ENCODE assay signal across 8 mouse cellular contexts in genomic region chr14:36863877-36864489, GRCm38 (mm10).
DNase-seq lines count a peak whose midpoint lies in the region; ATAC-seq and TF ChIP-seq lines count a peak whose summit lies in the region.

No protein-coding gene starts in this region.

- H3K27ac ChIP-seq in embryonic facial prominence, embryonic 11.5 days (replicated peaks; ENCODE audit: low read depth, low read length): no peak overlapping the region
- H3K27ac ChIP-seq in kidney, adult 2 months (ENCODE audit: insufficient read depth, low read depth, low read length): no peak overlapping the region
- H3K27ac ChIP-seq in limb, embryonic 11.5 days (replicated peaks; ENCODE audit: low read depth, low read length): no peak overlapping the region
- no peak overlapping the region for H3K27ac ChIP-seq in midbrain, embryonic 13.5 days
- H3K27ac ChIP-seq in small intestine, adult 2 months (ENCODE audit: insufficient read depth, low read depth, low read length): no peak overlapping the region

- no peaks in the 10 kb centered on the region for H3K4me1 ChIP-seq in embryonic facial prominence, embryonic 11.5 days (ENCODE audit: control insufficient read depth, insufficient read depth, low read length)
- H3K4me1 ChIP-seq in kidney, adult 2 months (ENCODE audit: control insufficient read depth, insufficient read depth, low read length): no peaks in the 10 kb centered on the region
- H3K4me1 ChIP-seq in limb, embryonic 11.5 days (ENCODE audit: control insufficient read depth, insufficient read depth, low read length): no peaks in the 10 kb centered on the region
- H3K4me1 ChIP-seq in midbrain, embryonic 13.5 days (replicated peaks): peaks cover 6% of the 10 kb centered on the region
- no peaks in the 10 kb centered on the region for H3K4me1 ChIP-seq in small intestine, adult 2 months (ENCODE audit: control insufficient read depth, insufficient read depth, insufficient read length, low read length)

- H3K4me3 ChIP-seq in embryonic facial prominence, embryonic 11.5 days (ENCODE audit: low read depth, low read length): no peak overlapping the region
- peak overlapping the region; percentile 35; the same call in 1 of the 2 replicates for H3K4me3 ChIP-seq in kidney, adult 2 months (ENCODE audit: insufficient read depth, low read depth, low read length)
- H3K4me3 ChIP-seq in limb, embryonic 11.5 days (ENCODE audit: low read depth, low read length): no peak overlapping the region
- no peak overlapping the region for H3K4me3 ChIP-seq in midbrain, embryonic 13.5 days (replicated peaks)
- H3K4me3 ChIP-seq in small intestine, adult 2 months (ENCODE audit: low read depth, low read length): peak overlapping the region; percentile 48

- peak; percentile 91 for TF ChIP-seq CTCF in kidney, adult 2 months (conservative IDR thresholded peaks at IDR 0.05; ENCODE audit: insufficient read depth, insufficient read length, low read depth, low read length)
- peak; percentile 92; the same call in 1 of the 2 replicates for TF ChIP-seq CTCF in small intestine, adult 2 months (IDR thresholded peaks at IDR 0.05; ENCODE audit: extremely low read depth, insufficient read length, insufficient replicate concordance, low read depth, low read length)

- peak; percentile 83 for DNase-seq in 3134 (ENCODE audit: extremely low read depth, insufficient read length, low spot score)
- peak; percentile 87 for DNase-seq in adrenal gland, postnatal 25 days
- DNase-seq in embryonic facial prominence, embryonic 11.5 days (ENCODE audit: low spot score): peak; percentile 86
- DNase-seq in heart, adult 18-20 months: peak; percentile 82 to 97
- DNase-seq in kidney, adult 2 months: peak; percentile 89
- peak; percentile 93 for DNase-seq in limb, embryonic 11.5 days (ENCODE audit: low spot score)

- ATAC-seq in embryonic facial prominence, embryonic 11.5 days (replicated peaks; ENCODE audit: insufficient number of reproducible peaks, low FRiP score, low TSS enrichment, low read depth): no peak
- no peak for ATAC-seq in limb, embryonic 11.5 days (ENCODE audit: insufficient number of reproducible peaks, low FRiP score, low TSS enrichment, low read depth)
- peak; percentile 37 for ATAC-seq in midbrain, embryonic 13.5 days

- H3K27me3 ChIP-seq in embryonic facial prominence, embryonic 11.5 days (ENCODE audit: control insufficient read depth, insufficient read depth, low read length): no peaks in the 10 kb centered on the region
- H3K27me3 ChIP-seq in kidney, adult 2 months (replicated peaks; ENCODE audit: control insufficient read depth, insufficient read depth, low read length): no peaks in the 10 kb centered on the region
- H3K27me3 ChIP-seq in limb, embryonic 11.5 days (ENCODE audit: control insufficient read depth, insufficient read depth, low read length): no peaks in the 10 kb centered on the region
- no peaks in the 10 kb centered on the region for H3K27me3 ChIP-seq in midbrain, embryonic 13.5 days
- H3K27me3 ChIP-seq in small intestine, adult 2 months (ENCODE audit: control insufficient read depth, insufficient read depth, low read length): no peaks in the 10 kb centered on the region

- no peaks in the 10 kb centered on the region for H3K9me3 ChIP-seq in embryonic facial prominence, embryonic 11.5 days (replicated peaks; ENCODE audit: control insufficient read depth, low read length)
- no peaks in the 10 kb centered on the region for H3K9me3 ChIP-seq in limb, embryonic 11.5 days (ENCODE audit: control insufficient read depth, low read length)
- no peaks in the 10 kb centered on the region for H3K9me3 ChIP-seq in midbrain, embryonic 13.5 days

- TF ChIP-seq POLR2A in kidney, adult 2 months (IDR thresholded peaks at IDR 0.05; ENCODE audit: low read depth, low read length): no peak
- TF ChIP-seq POLR2A in small intestine, adult 2 months (IDR thresholded peaks at IDR 0.05; ENCODE audit: low read depth, low read length): no peak; the same call in 1 of the 2 replicates

- 26% methylated on average over 15 of the region's 15 CpGs for WGBS in embryonic facial prominence, embryonic 11.5 days
- WGBS in kidney, adult 2 months: 16% methylated on average over 15 of the region's 15 CpGs
- 27% methylated on average over 15 of the region's 15 CpGs for WGBS in limb, embryonic 11.5 days
- 30% methylated on average over 15 of the region's 15 CpGs for WGBS in midbrain, embryonic 13.5 days
- 20% methylated on average over 15 of the region's 15 CpGs for WGBS in small intestine, adult 2 months

- no peaks in the 10 kb centered on the region for H3K36me3 ChIP-seq in embryonic facial prominence, embryonic 11.5 days (replicated peaks; ENCODE audit: control insufficient read depth, insufficient read depth, low read depth, low read length)
- no peaks in the 10 kb centered on the region for H3K36me3 ChIP-seq in kidney, adult 2 months (ENCODE audit: control insufficient read depth, insufficient read depth, low read length)
- H3K36me3 ChIP-seq in limb, embryonic 11.5 days (ENCODE audit: control insufficient read depth, insufficient read depth, low read length): no peaks in the 10 kb centered on the region
- no peaks in the 10 kb centered on the region for H3K36me3 ChIP-seq in midbrain, embryonic 13.5 days
- H3K36me3 ChIP-seq in small intestine, adult 2 months (ENCODE audit: control insufficient read depth, insufficient read depth, low read length): no peaks in the 10 kb centered on the region

- H3K4me2 ChIP-seq in embryonic facial prominence, embryonic 11.5 days (ENCODE audit: low read depth, low read length): no peak overlapping the region
- no peak overlapping the region for H3K4me2 ChIP-seq in limb, embryonic 11.5 days (ENCODE audit: low read depth, severe bottlenecking)
- H3K4me2 ChIP-seq in midbrain, embryonic 13.5 days (replicated peaks): peak overlapping the region; percentile 27; the same call in 1 of the 2 replicates

- no peak overlapping the region for H3K9ac ChIP-seq in embryonic facial prominence, embryonic 11.5 days (replicated peaks; ENCODE audit: low read length)
- H3K9ac ChIP-seq in limb, embryonic 11.5 days (ENCODE audit: low read length): no peak overlapping the region
- no peak overlapping the region for H3K9ac ChIP-seq in midbrain, embryonic 13.5 days (replicated peaks)

Comparison
In these comparisons a context has a peak if more than half of its experiments do, and no peak if none do; other contexts are left out.
1. H3K4me3 ChIP-seq: peak in kidney, adult 2 months (single experiment) and small intestine, adult 2 months (single experiment); none in embryonic facial prominence, embryonic 11.5 days (single experiment), limb, embryonic 11.5 days (single experiment) and midbrain, embryonic 13.5 days (single experiment).
2. Peak in every context shown above with its lines, with median percentiles within 50 percentile points of each other: DNase-seq.